Mouse (Mus musculus) spleen, adult 2 months (tissue): ENCODE data around the gene Fbxl21. TPM values are rescaled to one million over a fixed set of nuclear protein-coding genes. Genes with fewer than 3 reads are reported as not detected.

Experiments used
- DNase-seq, 2 experiments: peaks; one replicate each; pipeline versions ENCODE4 v3.0.0 to v3.0.0-alpha.2; 2012 to 2021; ENCODE audit warnings: low spot score in 2 of 2, low read depth in 1 of 2
- H3K27ac ChIP-seq: fragments of 200-500 bp; 2 replicates; pipeline ENCODE4 v1.5.1; 2012; ENCODE audit warnings: low read length, inconsistent platforms; ENCODE audit not compliant: insufficient read depth
- H3K27me3 ChIP-seq: fragments of 200-500 bp; 2 replicates; pipeline ENCODE4 v1.6.1; 2012; ENCODE audit warnings: mild to moderate bottlenecking, moderate library complexity, low read length, inconsistent platforms; ENCODE audit not compliant: control insufficient read depth, insufficient read depth
- H3K36me3 ChIP-seq: fragments of 200-500 bp; 2 replicates; pipeline ENCODE4 v1.6.1; 2012; ENCODE audit warnings: mild to moderate bottlenecking, low read length, inconsistent platforms; ENCODE audit not compliant: control insufficient read depth, insufficient read depth
- H3K4me1 ChIP-seq: fragments of 200-500 bp; 2 replicates; pipeline ENCODE4 v1.6.1; 2011; ENCODE audit warnings: inconsistent platforms; ENCODE audit not compliant: control insufficient read depth, insufficient read depth, insufficient read length
- H3K4me3 ChIP-seq: fragments of 200-500 bp; 2 replicates; pipeline ENCODE4 v1.5.1; 2011; ENCODE audit warnings: mild to moderate bottlenecking, inconsistent platforms; ENCODE audit not compliant: insufficient read depth, insufficient read length; ENCODE audit errors: extremely low read depth
- CTCF ChIP-seq: fragments of 200-500 bp; IDR thresholded peaks from 2 replicates; pipeline ENCODE4 v1.5.1; 2011; ENCODE audit warnings: mild to moderate bottlenecking, inconsistent platforms; ENCODE audit not compliant: insufficient read depth, insufficient read length, insufficient replicate concordance; ENCODE audit errors: extremely low read depth
- POLR2A ChIP-seq: fragments of 200-500 bp; IDR thresholded peaks from 2 replicates; pipeline ENCODE4 v1.6.1; 2011; ENCODE audit warnings: low read depth, low read length, inconsistent platforms
- WGBS: fragments of 180-500 bp; shearing (Covaris S2); methylation state at CpG from one replicate; pipeline ENCODE4 v1.1.7; 2018; 5-methylcytosine and 5-hydroxymethylcytosine counted together
- polyA plus RNA-seq: library from polyadenylated mRNA; depleted of rRNA; stranded (reverse); fragments of >200 nt; gene quantifications from 2 replicates; pipeline ENCODE4 v1.2.3, GENCODE M21; 2012

The Fbxl21 gene
- polyA plus RNA-seq, 1 experiment, result 0.41 TPM

GRCm38 (mm10) chr13:56575074-56575473, 52.8 kb downstream of the Fbxl21 start:
- Histone ChIP-seq H3K4me3 (no peak overlapping the region), H3K27me3 (no peaks in the 10 kb centered on the region), H3K27ac (no peak overlapping the region), H3K36me3 (no peaks in the 10 kb centered on the region), H3K4me1 (no peaks in the 10 kb centered on the region)
- no peak for TF ChIP-seq CTCF
- no peak for TF ChIP-seq POLR2A
- DNase-seq, result no peak
- WGBS, result 86% methylated on average over 4 of the region's 4 CpGs

- peak in 1 of 2 experiments; percentile 67 for DNase-seq
- 59% methylated on average over 12 of the region's 12 CpGs for WGBS
- H3K27me3 ChIP-seq, result no peaks in the 10 kb centered on the region
- H3K36me3 ChIP-seq, result no peaks in the 10 kb centered on the region
- TF ChIP-seq POLR2A (no peak), CTCF (peak; percentile 68; the same call in 1 of the 2 replicates)
- H3K27ac ChIP-seq, result 0 out of 2 replicates have a peak overlapping the region, but pooled peaks have one; percentile 12
- H3K4me1 ChIP-seq, result no peaks in the 10 kb centered on the region
- no peak overlapping the region for H3K4me3 ChIP-seq
These were observed 53.5 kb downstream of the Fbxl21 start for GRCm38 (mm10) chr13:56575701-56576321.

DNA sequence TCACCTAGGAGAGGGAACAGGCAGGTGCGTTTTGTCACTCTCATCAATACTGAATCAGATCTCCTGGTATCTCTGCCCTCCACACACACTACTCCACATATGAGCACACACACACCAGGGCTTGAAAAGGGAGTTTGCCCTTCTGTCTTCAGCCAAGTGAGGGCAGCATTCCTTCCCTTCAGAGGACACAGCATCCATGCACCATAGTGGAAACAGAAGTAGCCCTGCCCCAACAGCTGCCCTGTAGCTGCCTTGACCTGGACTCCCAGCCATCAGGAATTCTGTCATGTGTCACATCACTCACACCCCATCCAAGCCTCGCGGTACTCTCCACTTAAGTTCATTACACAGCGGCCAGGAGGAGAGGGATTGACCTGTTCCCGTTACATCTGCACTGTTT, 55.8 kb downstream of the Fbxl21 start:
- 87% methylated on average over 5 of the region's 5 CpGs for WGBS
- Histone ChIP-seq H3K4me1 (no peaks in the 10 kb centered on the region), H3K27ac (no peak overlapping the region), H3K27me3 (no peaks in the 10 kb centered on the region), H3K36me3 (no peaks in the 10 kb centered on the region), H3K4me3 (no peak overlapping the region)
- no peak for DNase-seq
- TF ChIP-seq POLR2A (no peak), CTCF (no peak)

GRCm38 (mm10) chr13:56580450-56580849, 58.2 kb downstream of the Fbxl21 start:
- Histone ChIP-seq H3K4me1 (no peaks in the 10 kb centered on the region), H3K27ac (no peak overlapping the region), H3K4me3 (no peak overlapping the region), H3K27me3 (no peaks in the 10 kb centered on the region), H3K36me3 (no peaks in the 10 kb centered on the region)
- WGBS, result 91% methylated on average over 5 of the region's 5 CpGs
- TF ChIP-seq POLR2A, result no peak
- TF ChIP-seq CTCF, result no peak
- DNase-seq, result no peak

DNA sequence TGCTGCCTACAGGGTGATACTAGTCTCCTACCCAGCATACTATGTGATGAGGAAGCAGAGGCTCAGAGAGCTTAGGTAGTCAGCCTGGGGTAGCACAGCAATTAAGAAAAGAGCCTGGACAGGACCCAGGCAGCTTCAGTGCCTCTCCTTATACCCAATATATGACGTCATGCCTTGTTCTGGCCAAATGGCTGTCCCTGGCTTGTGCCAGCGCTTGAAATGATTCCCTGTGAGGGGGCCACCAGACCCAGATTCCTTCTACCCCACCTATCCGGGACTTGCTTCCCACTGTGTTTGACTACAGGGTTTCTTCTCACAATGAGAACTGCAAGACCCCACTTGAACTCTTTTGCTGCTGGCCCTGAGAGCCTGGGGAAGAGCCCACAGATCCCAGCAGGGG, 59.2 kb downstream of the Fbxl21 start:
- WGBS, result 73% methylated on average over 3 of the region's 3 CpGs
- TF ChIP-seq CTCF (no peak), POLR2A (no peak)

DNA sequence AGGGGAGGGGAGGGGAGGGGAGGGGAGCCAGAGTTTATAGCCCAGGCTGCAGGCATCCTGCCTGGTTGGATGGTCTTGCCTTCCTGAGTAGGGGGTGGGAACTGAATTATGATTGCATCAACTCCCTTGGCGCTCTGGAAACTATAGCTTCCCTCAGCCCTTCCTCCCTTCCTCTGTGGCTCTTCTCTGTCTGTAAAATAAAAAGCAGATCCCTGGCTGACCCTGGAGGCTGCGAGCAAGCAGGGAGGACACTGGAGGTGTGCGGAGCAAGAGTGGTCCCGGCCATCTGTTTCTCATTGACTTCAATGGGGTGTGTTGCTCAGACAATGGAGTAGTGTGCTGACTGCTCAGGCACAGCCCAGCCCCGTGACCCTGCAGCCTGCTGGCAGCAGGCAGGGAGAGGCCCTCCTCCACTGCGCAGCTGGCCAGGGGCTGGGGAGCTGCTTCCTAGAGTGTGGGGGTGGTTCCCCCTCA, 59.7 kb downstream of the Fbxl21 start:
- no peaks in the 10 kb centered on the region for H3K4me1 ChIP-seq
- no peak for DNase-seq
- no peak overlapping the region for H3K4me3 ChIP-seq
- WGBS, result 20% methylated on average over 6 of the region's 6 CpGs
- no peaks in the 10 kb centered on the region for H3K27me3 ChIP-seq
- no peak overlapping the region for H3K27ac ChIP-seq
- no peak for TF ChIP-seq CTCF
- TF ChIP-seq POLR2A, result no peak
- no peaks in the 10 kb centered on the region for H3K36me3 ChIP-seq

More for the DNA sequence above, 59.2 kb downstream of the Fbxl21 start:
- no peak overlapping the region for H3K27ac ChIP-seq
- H3K4me1 ChIP-seq, result no peaks in the 10 kb centered on the region
- no peak for DNase-seq
- no peaks in the 10 kb centered on the region for H3K27me3 ChIP-seq
- no peak overlapping the region for H3K4me3 ChIP-seq
- no peaks in the 10 kb centered on the region for H3K36me3 ChIP-seq

- no peaks in the 10 kb centered on the region for H3K27me3 ChIP-seq
- no peak overlapping the region for H3K27ac ChIP-seq
- no peak overlapping the region for H3K4me3 ChIP-seq
- no peak for TF ChIP-seq CTCF
- no peak for TF ChIP-seq POLR2A
- no peak for DNase-seq
- 89% methylated on average over 3 of the region's 3 CpGs for WGBS
- H3K4me1 ChIP-seq, result no peaks in the 10 kb centered on the region
- no peaks in the 10 kb centered on the region for H3K36me3 ChIP-seq
These were observed 60.4 kb downstream of the Fbxl21 start for GRCm38 (mm10) chr13:56582720-56583119.
